Mouse (Mus musculus) naive thymus-derived CD4-positive, alpha-beta T cell, adult 5 months (primary cell): Measurements from ENCODE around the gene Tmem39b. TPM values are rescaled to one million over a fixed set of nuclear protein-coding genes. Genes with fewer than 3 reads are reported as not detected.

ENCODE experiments used
- polyA plus RNA-seq: library from polyadenylated mRNA; unstranded; fragments of 100-300 nt; shearing (Covaris generic); gene quantifications from one replicate; pipeline ENCODE4 v1.2.1, GENCODE M21; 2017

Tmem39b gene
- 16.5 TPM for polyA plus RNA-seq

DNA sequence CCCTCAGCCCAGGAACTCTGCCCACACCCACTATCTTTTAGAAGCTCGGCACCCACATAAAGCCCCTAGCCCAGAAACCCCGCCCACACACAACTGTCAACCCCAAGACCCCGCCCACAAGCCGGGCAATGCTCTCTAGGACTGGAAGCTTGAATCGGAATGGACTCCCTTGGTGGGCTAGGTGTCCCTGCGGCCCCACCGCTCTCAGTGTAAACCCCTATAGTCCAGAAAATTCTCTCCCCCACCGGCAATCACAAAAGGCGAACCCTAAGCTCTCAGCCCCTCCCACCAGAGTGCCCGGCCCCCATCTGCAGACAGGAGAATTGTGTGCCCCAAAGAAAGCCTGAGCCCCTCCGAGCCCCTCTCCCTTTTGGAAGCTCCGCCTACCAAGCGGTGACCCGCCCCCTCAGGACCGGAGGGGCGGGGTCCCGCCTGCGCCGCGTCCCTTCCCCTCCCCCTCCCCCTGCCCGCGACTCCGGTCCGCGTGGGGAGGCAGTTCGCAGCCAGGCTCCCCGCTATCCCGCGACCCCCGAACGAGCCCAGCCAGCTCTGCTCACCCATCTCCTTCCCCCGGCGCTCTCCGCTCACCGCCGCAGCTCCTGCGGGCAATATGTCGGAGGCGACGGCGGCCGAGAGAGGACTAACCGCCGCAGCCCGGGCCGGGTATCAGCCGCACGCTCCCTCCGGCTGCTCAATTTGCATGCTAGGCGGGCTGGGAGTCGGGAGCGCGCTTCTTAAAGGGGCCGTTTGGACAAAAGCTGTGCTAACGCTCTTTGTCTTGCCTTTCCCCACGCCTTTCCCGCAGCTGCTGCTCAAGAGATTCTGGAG, at the start of gene Tmem39b:
Tmem39b (minus strand) TSS at position 681 of the 828 bp plus-strand sequence.

DNA sequence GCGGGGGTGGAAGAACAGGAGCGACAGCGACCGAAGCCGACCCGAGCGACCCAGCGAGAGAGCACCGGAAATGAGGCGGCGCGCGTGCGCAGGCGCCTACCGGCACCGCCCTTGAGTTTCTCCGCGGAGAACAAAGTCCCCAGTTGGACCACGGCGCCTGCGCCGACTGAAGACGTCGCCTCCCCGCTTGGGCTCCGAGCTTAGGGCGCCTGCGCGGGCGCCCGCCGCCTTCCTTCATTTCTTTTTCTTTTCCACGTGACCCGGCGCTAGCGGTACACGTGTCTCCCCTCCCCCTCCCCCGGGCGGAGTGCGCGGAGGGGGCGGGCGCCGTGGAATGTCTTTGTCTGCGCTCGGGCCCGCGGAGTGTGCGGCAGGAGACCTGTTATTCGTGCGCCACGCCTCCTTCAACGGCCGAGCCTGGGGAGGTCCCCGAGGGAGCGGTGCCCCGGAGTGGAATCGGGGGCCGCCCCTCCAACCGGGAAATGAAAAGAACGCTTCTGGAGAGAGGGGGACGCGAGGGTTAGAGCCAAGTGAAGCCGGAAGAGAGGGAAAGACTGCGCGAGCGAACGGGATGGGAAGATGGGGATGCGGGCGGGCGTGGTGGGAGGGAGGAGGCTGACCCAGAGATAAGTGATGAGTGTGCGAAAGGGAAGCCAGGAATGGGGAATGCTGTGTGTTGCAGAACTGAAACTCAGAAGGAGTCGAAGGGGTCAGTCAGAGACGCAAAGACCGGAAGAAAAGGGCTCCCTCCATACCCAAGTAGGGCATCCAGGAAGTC, 45.8 kb upstream of the Tmem39b start, which contains the start of gene Khdrbs1:
Khdrbs1 (minus strand) TSS at position 72 of the 778 bp plus-strand sequence.

DNA sequence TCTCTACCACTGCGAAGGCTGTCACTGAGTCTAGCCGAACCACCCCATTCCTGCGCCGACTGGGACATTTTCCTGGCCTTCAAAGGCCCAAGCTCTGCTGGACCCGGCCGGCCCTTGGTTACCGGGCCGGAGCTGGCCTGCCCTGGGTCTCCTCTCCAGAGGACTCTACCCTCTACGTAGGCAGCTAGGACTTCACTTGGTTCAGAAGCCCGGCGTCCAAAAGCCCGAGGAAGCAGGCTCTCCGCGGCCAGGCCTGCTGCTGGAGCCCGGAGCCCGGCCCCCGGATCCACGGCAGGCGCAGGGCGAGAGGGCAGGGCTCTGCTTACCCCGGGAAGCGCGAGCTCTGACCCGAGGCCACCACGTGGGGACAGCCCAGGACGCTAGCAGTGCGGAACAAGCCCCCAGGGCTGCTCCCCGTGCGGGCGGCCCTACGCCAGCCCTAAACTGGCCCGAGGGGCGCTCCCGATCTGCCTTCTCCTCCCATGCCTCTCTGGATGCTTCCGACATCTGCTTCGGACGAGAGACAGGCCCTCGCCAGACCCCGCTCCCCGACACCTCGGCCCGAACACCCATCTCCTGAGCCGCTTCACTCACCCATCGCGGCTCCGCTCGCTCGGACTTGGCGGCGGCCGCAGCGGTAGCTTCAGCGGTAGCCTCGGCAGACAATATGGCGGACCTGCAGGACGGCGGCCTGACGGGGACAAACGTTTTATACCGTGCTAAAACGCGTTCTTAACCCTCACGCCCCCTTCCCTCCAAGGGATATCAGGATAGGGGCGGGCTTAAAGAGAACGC, 24.4 kb downstream of the Tmem39b start, which contains the start of gene Kpna6:
Kpna6 (minus strand) TSS at position 685 of the 795 bp plus-strand sequence.

DNA sequence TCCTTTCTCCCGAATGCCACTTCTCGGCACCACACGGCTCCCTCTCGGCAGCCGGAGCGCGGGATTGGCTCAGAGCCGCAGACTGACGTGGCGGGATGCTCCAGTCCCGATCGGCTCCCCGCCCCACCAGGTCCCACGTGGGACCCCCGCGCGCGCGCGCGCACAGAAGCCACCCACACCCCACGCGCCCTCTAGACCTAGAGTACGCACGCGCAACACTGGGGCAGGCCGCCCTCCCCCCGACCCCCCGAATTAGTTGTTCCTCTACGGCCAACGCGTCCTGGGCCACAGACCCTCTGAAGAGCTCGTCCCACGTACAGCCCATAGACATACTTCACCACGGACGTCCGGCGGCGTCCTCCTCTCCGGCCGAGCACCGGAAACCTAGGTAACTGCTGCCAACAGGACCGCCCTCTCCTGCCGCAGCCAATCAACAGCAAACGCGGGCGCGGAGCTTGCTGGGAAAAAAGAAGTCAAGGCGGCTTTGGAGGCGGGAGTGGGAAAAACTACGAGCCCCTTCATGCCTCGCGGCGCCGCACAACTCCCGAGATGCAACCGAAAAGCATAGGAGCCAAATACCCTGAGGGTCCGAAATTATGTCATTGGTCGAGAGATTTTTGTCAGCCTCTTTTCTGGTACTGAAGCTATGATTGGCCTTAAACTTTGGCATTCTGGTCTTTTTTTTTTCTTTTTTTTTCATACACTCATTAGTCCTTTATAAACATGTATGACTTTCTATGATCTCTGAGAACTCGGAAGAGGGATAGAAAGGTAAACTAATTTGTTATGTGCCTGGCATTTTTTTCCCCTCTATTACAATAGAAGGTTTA, 55.8 kb downstream of the Tmem39b start, which contains the start of gene Txlna:
Txlna (minus strand) TSS at position 428 of the 830 bp plus-strand sequence.

Other genes with a start within 250 kb of the Tmem39b start
- gene Bsdc1, start 235.3 kb downstream of the Tmem39b start, polyA plus RNA-seq: 86.3 TPM
- gene Tssk3, start 205.8 kb downstream of the Tmem39b start, polyA plus RNA-seq: not detected
- gene Fam229a, start 205.6 kb downstream of the Tmem39b start, polyA plus RNA-seq: not detected
- 10.7 TPM for gene Marcksl1, start 183.3 kb downstream of the Tmem39b start, polyA plus RNA-seq
- gene Hdac1, start 154.1 kb downstream of the Tmem39b start, polyA plus RNA-seq: 174 TPM
- 1,237 TPM for gene Lck, start 123.2 kb downstream of the Tmem39b start, polyA plus RNA-seq
- gene Fam167b, start 118.3 kb downstream of the Tmem39b start, polyA plus RNA-seq: 0.50 TPM
- 167 TPM for gene Eif3i, start 96.2 kb downstream of the Tmem39b start, polyA plus RNA-seq
- gene Tmem234, start 96.2 kb downstream of the Tmem39b start, polyA plus RNA-seq: 203 TPM
- gene Dcdc2b, start 82.6 kb downstream of the Tmem39b start, polyA plus RNA-seq: 5.6 TPM
- gene Iqcc, start 77.7 kb downstream of the Tmem39b start, polyA plus RNA-seq: 22.1 TPM
- gene Ccdc28b, start 72.9 kb downstream of the Tmem39b start, polyA plus RNA-seq: 11.5 TPM
- gene Txlna, start 55.8 kb downstream of the Tmem39b start, polyA plus RNA-seq: 73.9 TPM
- gene Kpna6, start 24.1 kb downstream of the Tmem39b start, polyA plus RNA-seq: 22.9 TPM
- 146 TPM for gene Khdrbs1, start 45.5 kb upstream of the Tmem39b start, polyA plus RNA-seq
- gene Ptp4a2, start 114.4 kb upstream of the Tmem39b start, polyA plus RNA-seq: 391 TPM
- gene Spocd1, start 232.4 kb upstream of the Tmem39b start, polyA plus RNA-seq: not detected